Mouse (Mus musculus) brain, embryonic 14.5 days (tissue): ENCODE results near the gene Klhl3. TPM values are rescaled to one million over a fixed set of nuclear protein-coding genes. Genes with fewer than 3 reads are reported as not detected.
A peak's percentile ranks its signal among the peaks of the same experiment; 100 is the strongest.
"Not testable (repeated sequence)": the region's sequence is repeated elsewhere in the genome, so short reads cannot be mapped to it uniquely, and the experiment has no call there.

Source experiments
- DNase-seq: peaks from one replicate; pipeline ENCODE4 v3.0.0-alpha.2; 2011; ENCODE audit warnings: low read depth
- CTCF ChIP-seq: fragments of 200-500 bp; IDR thresholded peaks from 2 replicates; pipeline ENCODE4 v1.5.1; 2012; ENCODE audit warnings: inconsistent platforms, mild to moderate bottlenecking, moderate library complexity, borderline replicate concordance; ENCODE audit not compliant: insufficient read depth, insufficient read length; ENCODE audit errors: extremely low read depth
- POLR2A ChIP-seq: fragments of 200-500 bp; IDR thresholded peaks from 2 replicates; pipeline ENCODE4 v1.6.1; 2012; ENCODE audit warnings: mild to moderate bottlenecking, inconsistent platforms, borderline replicate concordance; ENCODE audit not compliant: poor library complexity, insufficient read depth, insufficient read length, severe bottlenecking; ENCODE audit errors: extremely low read depth
- polyA plus RNA-seq: library from polyadenylated mRNA; depleted of rRNA; stranded (reverse); fragments of >200 nt; gene quantifications from 2 replicates; pipeline ENCODE4 v1.2.3, GENCODE M21; 2012

Gene Klhl3
- polyA plus RNA-seq, 1 experiment = 10.9 TPM

- TF ChIP-seq CTCF = no peak
- DNase-seq = no peak
These were observed 34.4 kb upstream of the Klhl3 start for GRCm38 (mm10) chr13:58147760-58148159.

DNA sequence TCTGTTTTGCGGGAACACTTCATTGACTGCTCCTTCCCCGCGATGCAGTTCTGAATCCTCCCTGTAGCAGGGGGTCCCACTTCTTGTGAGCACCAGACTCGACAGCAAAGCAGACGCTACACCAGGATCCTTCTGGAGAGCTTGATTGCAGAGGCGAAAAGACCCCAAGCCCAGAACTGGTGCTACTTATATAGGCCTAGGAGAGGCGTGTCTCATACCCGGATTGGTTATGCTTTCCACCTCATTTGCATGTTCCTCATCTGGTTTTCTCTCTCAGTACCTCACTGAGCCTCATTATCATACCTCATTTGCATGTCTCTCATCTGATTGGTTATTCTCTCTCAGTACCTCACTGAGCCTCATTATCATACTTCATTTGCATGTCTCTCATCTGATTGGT lies 33.2 kb upstream of the Klhl3 start:
- DNase-seq = not testable (repeated sequence)

GRCm38 (mm10) chr13:58131692-58132091 lies 18.3 kb upstream of the Klhl3 start:
- TF ChIP-seq CTCF (no peak), POLR2A (no peak)
- no peak for DNase-seq

- TF ChIP-seq CTCF = no peak
- no peak for TF ChIP-seq POLR2A
- no peak for DNase-seq
These were observed 16.4 kb upstream of the Klhl3 start for GRCm38 (mm10) chr13:58129687-58130246.

- DNase-seq = peak; percentile 98
- no peak for TF ChIP-seq CTCF
- TF ChIP-seq POLR2A = peak; percentile 98
These were observed 15.6 kb upstream of the Klhl3 start for GRCm38 (mm10) chr13:58128768-58129671.

DNA sequence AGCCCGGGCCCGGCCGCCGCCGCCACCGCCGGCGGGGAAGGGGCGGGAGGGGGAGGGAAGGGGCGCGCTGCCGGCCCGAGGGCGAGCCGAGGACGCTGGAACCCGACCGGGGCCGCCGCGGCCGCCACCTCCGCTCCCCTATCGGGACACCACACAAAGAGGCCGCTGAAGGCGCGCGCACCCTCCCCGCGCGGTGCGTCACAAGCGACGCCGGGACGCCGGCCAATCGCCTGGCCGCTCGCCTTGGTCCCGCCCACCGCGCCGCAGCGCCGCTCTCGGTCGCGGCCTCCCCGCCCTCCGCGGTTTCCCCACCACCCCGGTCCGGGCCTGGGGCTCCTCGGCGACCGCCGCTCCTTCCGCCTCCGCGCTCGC lies 15.0 kb upstream of the Klhl3 start, which contains the start of gene Hnrnpa0:
TSS of gene Hnrnpa0 (minus strand) at position 161 of the 372 bp plus-strand sequence.
- TF ChIP-seq CTCF (no peak), POLR2A (peak; percentile 99)
- peak; percentile 97 for DNase-seq

GRCm38 (mm10) chr13:58127766-58128361 lies 14.5 kb upstream of the Klhl3 start:
- peak; percentile 71 for DNase-seq
- no peak for TF ChIP-seq POLR2A
- no peak for TF ChIP-seq CTCF

- TF ChIP-seq POLR2A = no peak
- no peak for TF ChIP-seq CTCF
- DNase-seq = no peak
These were observed 13.7 kb upstream of the Klhl3 start for GRCm38 (mm10) chr13:58126862-58127765.

- peak; percentile 89 for DNase-seq
- no peak for TF ChIP-seq POLR2A
- peak; percentile 72; the same call in 1 of the 2 replicates for TF ChIP-seq CTCF
These were observed 12.7 kb upstream of the Klhl3 start for GRCm38 (mm10) chr13:58126126-58126525.

- TF ChIP-seq POLR2A = no peak
- no peak for TF ChIP-seq CTCF
- DNase-seq = no peak
These were observed 11.6 kb upstream of the Klhl3 start for GRCm38 (mm10) chr13:58124989-58125388.

DNA sequence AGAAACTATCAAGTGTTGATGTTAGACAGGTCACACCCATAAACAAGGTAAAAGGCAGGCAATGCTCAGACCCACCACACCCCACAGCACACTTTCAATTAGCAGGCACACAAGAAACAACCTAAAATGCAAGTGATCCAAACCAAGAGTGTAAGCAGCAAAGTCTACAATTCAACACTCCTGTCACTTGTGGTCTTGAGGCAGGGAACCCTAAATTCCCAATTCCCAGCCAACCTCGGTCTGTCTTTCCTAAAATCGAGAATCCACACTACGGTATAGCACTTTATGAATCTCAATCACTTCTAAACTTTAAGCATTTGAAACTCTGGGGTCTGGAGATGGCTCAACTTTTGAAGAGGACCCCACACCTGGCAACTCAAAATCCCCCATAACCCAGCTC lies 10.9 kb upstream of the Klhl3 start:
- TF ChIP-seq POLR2A (no peak), CTCF (no peak)
- no peak for DNase-seq
